Mouse (Mus musculus): ENCODE results near the gene Memo1. TPM values are rescaled to one million over a fixed set of nuclear protein-coding genes. Genes with fewer than 3 reads are reported as not detected.

Memo1 gene
- total RNA-seq, 2 experiments from 2014 or later: 43.3 to 46.9 TPM

DNA sequence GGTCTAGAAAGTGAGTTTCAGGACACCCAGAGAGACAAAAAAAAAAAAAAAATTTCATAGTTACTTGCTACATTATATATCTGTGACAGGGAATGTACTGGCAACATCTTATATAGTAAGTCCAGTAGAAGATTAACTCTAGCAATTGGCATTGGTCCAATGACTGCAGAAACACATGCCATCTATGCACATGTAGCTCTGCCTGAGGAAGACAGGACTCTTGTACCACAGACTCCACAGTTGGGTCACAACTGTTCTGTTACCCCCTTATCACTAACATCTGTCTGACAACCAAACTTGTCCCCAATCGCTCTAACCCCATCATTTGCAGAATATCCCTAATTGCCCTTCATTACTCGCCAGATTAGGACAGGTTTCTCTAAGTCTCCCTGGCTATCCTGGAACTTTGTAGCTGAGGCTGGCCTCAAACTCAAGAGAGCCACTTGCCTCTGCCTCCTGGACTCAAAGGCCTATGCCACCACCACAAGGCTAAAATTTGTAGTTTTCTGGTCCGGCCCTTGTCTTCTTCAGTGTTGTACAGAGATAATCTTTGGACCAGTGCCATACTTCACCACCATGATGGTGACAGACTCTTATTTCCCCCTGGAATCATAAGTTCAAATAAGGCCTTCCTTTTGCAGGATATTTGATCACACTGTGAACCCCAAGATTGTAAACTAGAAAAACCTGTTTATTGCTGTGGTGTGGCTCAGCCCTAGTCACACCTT lies 23.6 kb downstream of the Memo1 start:
- TF ChIP-seq CTCF (IDR thresholded peaks at IDR 0.05): no peak
- intact Hi-C loops (cut with DNase I): no loop called here
- H3K27ac ChIP-seq: no peak overlapping the region

DNA sequence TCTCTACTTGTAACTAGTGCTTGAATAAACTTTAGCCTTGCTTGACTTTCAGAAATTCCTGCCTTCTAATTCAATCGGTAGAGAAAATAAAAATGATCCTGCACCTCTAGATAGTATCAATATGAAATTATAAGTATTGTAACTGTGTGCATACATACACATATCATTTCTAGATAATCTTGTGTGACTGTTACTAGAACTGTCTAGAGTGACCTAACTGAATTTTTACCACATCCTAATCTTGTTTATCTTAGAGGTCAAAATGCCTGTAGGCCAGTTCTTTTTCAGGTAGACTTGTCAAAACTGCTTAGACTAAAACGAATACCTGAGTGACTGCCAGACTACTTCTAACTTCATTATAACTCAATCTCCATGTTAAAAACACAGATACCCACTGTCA lies 25.1 kb downstream of the Memo1 start:
- Histone ChIP-seq H3K4me3 (no peak overlapping the region), H3K27ac (no peak overlapping the region)
- TF ChIP-seq CTCF (IDR thresholded peaks at IDR 0.05): no peak
- intact Hi-C loops (cut with DNase I): no loop called here
- DNase-seq (ENCODE audit: extremely low spot score in 1 of 2, low spot score in 2 of 2): no peak

More for the DNA sequence above, 23.6 kb downstream of the Memo1 start:
- DNase-seq (ENCODE audit: extremely low spot score in 1 of 2, low spot score in 2 of 2): no peak
- no peak overlapping the region for H3K4me3 ChIP-seq

DNA sequence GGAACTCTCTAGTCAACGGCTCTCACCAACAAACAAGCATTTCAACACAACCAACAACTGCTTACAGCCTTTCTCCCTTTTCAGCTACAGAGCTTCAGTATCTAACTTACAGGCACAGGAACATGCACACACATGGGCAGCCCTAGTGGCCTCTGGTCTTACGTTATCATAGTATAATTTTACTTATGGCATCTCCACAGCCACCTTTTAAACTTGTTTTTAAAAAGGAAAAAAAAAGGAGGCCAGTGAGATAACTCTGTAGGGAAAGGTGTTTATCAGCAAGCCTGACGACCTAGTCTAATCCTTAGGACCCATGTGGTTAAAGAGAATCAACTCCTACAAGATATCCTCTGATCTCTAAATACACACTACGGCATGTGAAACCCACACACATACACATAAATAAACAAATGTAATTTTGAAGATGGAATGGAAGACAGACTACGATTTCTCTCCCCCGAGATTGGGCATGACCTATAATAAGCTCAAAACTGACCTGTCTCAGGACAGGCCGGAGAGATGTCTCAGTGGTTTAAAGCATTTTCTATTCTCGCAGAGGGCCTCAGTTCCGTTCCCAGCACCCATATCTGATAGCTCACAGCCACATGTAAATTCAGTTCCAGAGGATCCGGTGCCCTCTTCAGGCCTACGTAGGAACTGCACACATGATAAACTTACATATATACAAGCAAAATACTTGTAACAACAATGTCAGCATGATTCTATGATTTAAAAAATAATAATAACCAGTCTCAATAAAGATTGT lies 27.7 kb downstream of the Memo1 start:
- intact Hi-C loops (cut with DNase I): no loop called here
- peak; percentile 38 for TF ChIP-seq CTCF (IDR thresholded peaks at IDR 0.05)
- Histone ChIP-seq H3K27ac (no peak overlapping the region), H3K4me3 (no peak overlapping the region)
- no peak for DNase-seq (ENCODE audit: extremely low spot score in 1 of 2, low spot score in 2 of 2)

DNA sequence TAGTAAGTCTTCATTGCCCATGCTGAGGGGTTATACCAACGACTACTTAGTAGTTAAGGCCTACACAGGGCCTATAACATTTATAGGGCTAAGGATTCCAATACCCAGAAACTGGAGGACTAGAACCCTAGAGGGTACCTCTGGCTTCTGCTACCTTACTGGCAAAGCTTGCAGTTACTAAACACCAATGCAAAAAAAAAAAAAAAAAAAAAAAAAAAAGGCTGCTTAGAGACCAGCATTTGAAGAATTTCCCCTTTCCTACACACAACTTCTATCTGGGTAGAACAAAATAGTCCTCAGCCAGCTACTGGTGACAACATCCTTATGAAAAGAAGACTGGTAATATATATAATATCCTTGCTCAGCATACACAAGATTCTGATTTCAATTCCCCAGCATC lies 29.7 kb downstream of the Memo1 start:
- no peak overlapping the region for H3K27ac ChIP-seq
- TF ChIP-seq CTCF (IDR thresholded peaks at IDR 0.05): no peak
- DNase-seq (ENCODE audit: extremely low spot score in 1 of 2, low spot score in 2 of 2): no peak

DNA sequence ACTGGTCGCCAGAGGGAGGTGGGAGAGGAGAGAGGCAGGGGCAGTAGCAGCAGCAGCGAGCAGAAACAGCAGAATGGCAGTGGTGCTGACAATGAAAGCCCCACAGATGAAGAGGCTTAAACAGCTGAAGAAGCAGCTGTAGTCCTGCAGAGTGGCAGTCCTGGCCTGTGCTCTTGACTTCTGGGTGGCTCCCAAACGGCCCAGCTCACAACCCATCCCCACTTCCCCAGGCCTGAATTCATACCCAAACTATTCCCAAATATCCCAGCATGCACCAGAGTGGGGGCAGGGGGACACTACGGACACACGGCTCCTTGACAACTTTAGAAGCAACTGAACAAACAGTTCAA lies 30.2 kb downstream of the Memo1 start:
- H3K27ac ChIP-seq: peak overlapping the region; percentile 10; the same call in 1 of the 2 replicates
- DNase-seq (ENCODE audit: extremely low spot score in 1 of 2, low spot score in 2 of 2): no peak
- no peak for TF ChIP-seq CTCF (IDR thresholded peaks at IDR 0.05)
- intact Hi-C loops (cut with DNase I): no loop called here
- no peak overlapping the region for H3K4me3 ChIP-seq

More for the DNA sequence above, 29.7 kb downstream of the Memo1 start:
- intact Hi-C loops (cut with DNase I): no loop called here
- no peak overlapping the region for H3K4me3 ChIP-seq

DNA sequence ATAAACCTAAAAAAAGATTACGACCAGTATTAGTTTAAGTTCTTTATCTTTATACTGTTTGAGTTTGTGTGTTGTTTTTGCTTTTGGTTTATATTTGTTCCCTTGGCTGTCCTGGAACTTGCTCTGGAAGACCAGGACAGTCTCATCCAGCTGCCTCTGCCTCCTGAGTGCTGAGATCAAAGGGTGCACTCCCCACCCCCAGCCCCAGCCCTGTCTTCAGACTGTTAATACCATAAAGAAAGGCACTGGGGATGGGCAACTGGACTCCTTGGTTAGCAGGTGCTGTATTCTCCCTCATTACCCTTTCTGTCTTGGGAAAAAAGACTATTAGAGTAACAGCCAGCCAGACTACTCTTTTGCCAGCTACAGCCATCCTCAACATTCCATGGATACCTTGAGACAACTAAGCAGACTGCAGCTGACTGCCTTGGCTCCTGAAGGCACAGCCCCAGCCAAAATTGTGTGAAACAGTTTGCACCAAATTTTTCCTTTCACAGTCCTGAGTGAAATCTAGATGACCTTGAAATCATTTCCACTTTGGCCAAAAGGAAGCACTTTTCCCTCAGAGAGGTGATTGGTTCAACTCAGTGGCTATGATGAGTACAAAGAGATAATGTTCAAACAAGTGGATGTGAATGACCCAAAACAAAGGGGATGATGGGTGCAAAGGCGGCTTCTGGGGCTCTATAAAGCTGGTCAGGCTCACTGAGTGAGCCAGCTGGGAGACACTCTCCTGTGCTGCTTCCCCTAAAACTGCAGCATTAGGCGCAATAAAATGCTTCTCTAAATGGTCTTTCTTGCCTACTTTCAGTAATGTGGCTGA lies 30.8 kb downstream of the Memo1 start:
- intact Hi-C loops (cut with DNase I): no loop called here
- no peak for DNase-seq (ENCODE audit: extremely low spot score in 1 of 2, low spot score in 2 of 2)
- Histone ChIP-seq H3K4me3 (no peak overlapping the region), H3K27ac (peak overlapping the region; percentile 10; the same call in 1 of the 2 replicates)
- no peak for TF ChIP-seq CTCF (IDR thresholded peaks at IDR 0.05)

DNA sequence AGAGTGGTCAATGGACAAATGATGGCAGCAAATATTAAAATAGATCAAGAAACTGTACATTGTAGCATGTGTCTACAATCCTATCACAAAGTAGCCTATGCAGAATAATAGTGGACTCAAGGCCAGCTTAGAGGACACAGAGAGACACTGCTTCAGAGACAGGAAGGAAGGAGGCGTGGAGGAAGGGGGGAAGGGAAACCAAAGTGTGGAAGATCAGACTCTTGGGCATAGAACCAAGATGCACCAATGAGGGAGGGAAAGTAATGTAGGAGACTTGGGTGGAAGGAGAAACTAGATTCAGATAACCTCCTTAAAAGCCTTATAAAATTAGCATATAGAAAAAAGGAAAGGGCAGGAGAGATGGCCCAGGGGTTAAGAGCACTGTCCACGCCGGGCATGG lies 32.9 kb downstream of the Memo1 start:
- no peak for TF ChIP-seq CTCF (IDR thresholded peaks at IDR 0.05)

DNA sequence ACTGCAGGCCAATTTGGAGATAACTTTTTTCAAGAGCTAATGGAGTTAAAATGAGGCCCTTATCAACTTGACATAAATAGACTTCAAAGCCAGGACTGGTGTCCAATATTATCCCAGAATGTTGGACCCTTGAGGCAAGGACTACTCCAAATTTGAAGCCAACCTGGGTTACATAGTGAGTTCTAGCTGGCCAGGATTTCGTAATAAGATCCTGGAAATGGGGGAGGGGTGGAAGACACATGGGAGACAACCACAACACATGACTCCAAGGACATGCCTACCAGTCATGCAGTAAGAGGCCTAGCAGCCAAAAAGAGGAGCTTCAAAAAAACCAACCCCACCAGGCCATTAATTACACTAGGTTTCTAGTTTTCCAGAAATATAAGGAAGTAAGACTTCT lies 50.0 kb downstream of the Memo1 start:
- no peak overlapping the region for H3K27ac ChIP-seq
- intact Hi-C loops (cut with DNase I): no loop called here
- DNase-seq (ENCODE audit: extremely low spot score in 1 of 2, low spot score in 2 of 2): no peak
- no peak overlapping the region for H3K4me3 ChIP-seq
- TF ChIP-seq CTCF (IDR thresholded peaks at IDR 0.05): no peak

More for the DNA sequence above, 32.9 kb downstream of the Memo1 start:
- intact Hi-C loops (cut with DNase I): no loop called here
- H3K4me3 ChIP-seq: no peak overlapping the region
- H3K27ac ChIP-seq: no peak overlapping the region
- DNase-seq (ENCODE audit: extremely low spot score in 1 of 2, low spot score in 2 of 2): no peak

DNA sequence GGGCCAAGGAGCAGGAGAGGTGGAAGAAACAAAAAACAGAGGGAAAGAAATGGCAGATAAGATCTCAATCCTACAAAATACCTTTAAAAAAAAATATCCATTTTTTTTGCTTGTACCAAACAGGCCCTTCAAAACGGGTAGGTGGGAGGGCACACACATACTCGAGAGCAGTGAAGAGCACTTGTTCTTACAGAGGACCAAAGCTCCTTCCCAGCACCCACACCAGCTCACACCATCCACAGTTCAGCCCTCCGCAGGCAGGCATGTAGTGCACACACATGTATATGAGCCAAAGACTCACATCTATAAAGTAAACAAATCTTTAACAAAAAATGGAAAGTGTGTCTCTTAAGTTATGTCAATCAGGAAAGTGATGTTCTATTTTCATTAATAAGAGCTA lies 52.5 kb downstream of the Memo1 start:
- H3K4me3 ChIP-seq: no peak overlapping the region
- intact Hi-C loops (cut with DNase I): no loop called here
- no peak overlapping the region; the same call in 1 of the 2 replicates for H3K27ac ChIP-seq
- DNase-seq (ENCODE audit: extremely low spot score in 1 of 2, low spot score in 2 of 2): no peak
- no peak for TF ChIP-seq CTCF (IDR thresholded peaks at IDR 0.05)

DNA sequence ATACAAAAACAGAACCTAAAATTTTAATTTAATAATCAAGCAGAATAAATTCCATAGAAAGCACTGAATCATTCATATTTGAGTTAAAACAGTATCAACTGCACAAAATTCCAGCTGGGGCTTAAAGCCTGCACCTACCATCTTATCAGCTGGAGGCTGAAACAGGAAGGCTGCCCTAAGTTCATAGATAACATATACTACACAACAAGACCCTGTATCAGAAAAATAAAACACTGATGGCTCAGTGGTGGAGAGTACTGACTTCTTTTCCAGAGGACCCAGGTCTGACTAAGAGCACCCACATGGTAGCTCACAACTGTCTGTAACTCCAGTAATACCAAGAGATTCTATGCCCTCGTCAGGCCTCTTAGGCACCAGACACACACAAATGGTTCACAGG lies 55.0 kb downstream of the Memo1 start:
- intact Hi-C loops (cut with DNase I): no loop called here
- no peak for DNase-seq (ENCODE audit: extremely low spot score in 1 of 2, low spot score in 2 of 2)
- no peak for TF ChIP-seq CTCF (IDR thresholded peaks at IDR 0.05)

DNA sequence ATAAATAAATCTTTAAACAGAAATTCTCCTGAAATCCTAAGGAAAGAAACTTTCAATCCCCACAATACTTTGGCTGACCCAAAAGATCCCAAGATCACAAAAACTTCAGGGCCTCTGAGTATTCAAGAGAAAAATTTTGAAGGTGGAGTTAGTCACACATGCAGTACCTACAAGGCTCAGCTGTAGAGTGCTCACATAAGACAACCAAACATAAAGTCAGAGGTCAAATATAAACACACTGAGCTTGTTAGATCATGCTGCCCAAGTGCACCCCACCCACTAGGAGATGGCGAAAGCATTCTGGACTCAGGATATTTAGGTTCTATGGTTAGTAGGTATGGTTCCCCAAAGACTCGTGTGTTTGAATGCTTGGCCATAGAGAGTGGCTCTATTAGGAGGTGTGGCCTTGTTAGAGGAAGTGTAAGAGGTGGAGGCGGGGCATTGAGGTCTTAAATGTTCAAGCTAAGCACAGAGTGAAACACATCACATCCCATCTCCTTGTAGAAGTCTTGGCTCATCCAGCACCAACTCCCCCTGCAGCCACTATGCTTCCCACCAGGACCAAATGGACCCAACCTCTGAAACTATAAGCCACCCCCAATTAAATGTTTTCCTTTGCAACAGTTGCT lies 67.1 kb downstream of the Memo1 start:
- no peak for DNase-seq (ENCODE audit: extremely low spot score in 1 of 2, low spot score in 2 of 2)
- Histone ChIP-seq H3K27ac (no peak overlapping the region), H3K4me3 (no peak overlapping the region)
- intact Hi-C loops (cut with DNase I): no loop called here
- TF ChIP-seq CTCF (IDR thresholded peaks at IDR 0.05): no peak

More for the DNA sequence above, 55.0 kb downstream of the Memo1 start:
- no peak overlapping the region for H3K27ac ChIP-seq
- no peak overlapping the region for H3K4me3 ChIP-seq

All from left cerebral cortex, adult 2 months (tissue).